Mouse (Mus musculus): ENCODE measurements at regions not wholly inside any gene's neighbourhood (a gene's known extent, or its start where the extent isn't known, plus 50 kb on each side); places are given as distances from the start of the nearest gene placed in this dataset.

- no peak for DNase-seq
Measured at GRCm38 (mm10) chr8:89751201-89751600, 596.9 kb downstream of the Tox3 start.

GRCm38 (mm10) chr8:89747726-89748125, 600.4 kb downstream of the Tox3 start:
- no peak for DNase-seq

GRCm38 (mm10) chr8:89744267-89745028, 603.7 kb downstream of the Tox3 start:
- no peak for DNase-seq

- DNase-seq: no peak
Measured at GRCm38 (mm10) chr8:89738657-89739056, 609.5 kb downstream of the Tox3 start.

- no peak for DNase-seq
Measured at GRCm38 (mm10) chr8:89737636-89738035, 610.5 kb downstream of the Tox3 start.

GRCm38 (mm10) chr8:89727252-89727651, 620.9 kb downstream of the Tox3 start:
- no peak for DNase-seq

- DNase-seq: no peak
Measured at GRCm38 (mm10) chr8:89721684-89722305, 626.3 kb downstream of the Tox3 start.

- DNase-seq: no peak
Measured at GRCm38 (mm10) chr8:89713880-89714279, 634.3 kb downstream of the Tox3 start.

GRCm38 (mm10) chr8:89707341-89707928, 640.7 kb downstream of the Tox3 start:
- no peak for DNase-seq

- no peak for DNase-seq
Measured at GRCm38 (mm10) chr8:89685696-89686095, 641.7 kb upstream of the Sall1 start.

- no peak for DNase-seq
Measured at GRCm38 (mm10) chr8:89680937-89681336, 637.0 kb upstream of the Sall1 start.

GRCm38 (mm10) chr8:89680341-89680740, 636.4 kb upstream of the Sall1 start:
- no peak for DNase-seq

GRCm38 (mm10) chr8:89679551-89679950, 635.6 kb upstream of the Sall1 start:
- no peak for DNase-seq

GRCm38 (mm10) chr8:89677266-89677665, 633.3 kb upstream of the Sall1 start:
- DNase-seq: no peak

GRCm38 (mm10) chr8:89673911-89674310, 629.9 kb upstream of the Sall1 start:
- no peak for DNase-seq

GRCm38 (mm10) chr8:89672631-89673030, 628.7 kb upstream of the Sall1 start:
- DNase-seq: no peak

- DNase-seq: no peak
Measured at GRCm38 (mm10) chr8:89664911-89665689, 621.1 kb upstream of the Sall1 start.

- no peak for DNase-seq
Measured at GRCm38 (mm10) chr8:89663859-89664258, 619.9 kb upstream of the Sall1 start.

GRCm38 (mm10) chr8:89658998-89659944, 615.3 kb upstream of the Sall1 start:
- no peak for DNase-seq

GRCm38 (mm10) chr8:89655369-89655768, 611.4 kb upstream of the Sall1 start:
- DNase-seq: no peak

GRCm38 (mm10) chr8:89649207-89649890, 605.4 kb upstream of the Sall1 start:
- no peak for DNase-seq
